Mouse (Mus musculus) right cerebral cortex, postnatal 25 days (tissue): Measurements from ENCODE around the gene Zc3h12c.
"Not testable (repeated sequence)": the region's sequence is repeated elsewhere in the genome, so short reads cannot be mapped to it uniquely, and the experiment has no call there.

Experiments used
- DNase-seq: peaks from one replicate; pipeline ENCODE4 v3.0.0; 2022

Gene Zc3h12c

GRCm38 (mm10) chr9:52098600-52098999 is 69.8 kb downstream of the Zc3h12c start:
- peak; percentile 64 for DNase-seq

GRCm38 (mm10) chr9:52097386-52097785 is 71.0 kb downstream of the Zc3h12c start:
- DNase-seq, result no peak

- DNase-seq, result no peak
Observed at GRCm38 (mm10) chr9:52095666-52096065, 72.7 kb downstream of the Zc3h12c start.

DNA sequence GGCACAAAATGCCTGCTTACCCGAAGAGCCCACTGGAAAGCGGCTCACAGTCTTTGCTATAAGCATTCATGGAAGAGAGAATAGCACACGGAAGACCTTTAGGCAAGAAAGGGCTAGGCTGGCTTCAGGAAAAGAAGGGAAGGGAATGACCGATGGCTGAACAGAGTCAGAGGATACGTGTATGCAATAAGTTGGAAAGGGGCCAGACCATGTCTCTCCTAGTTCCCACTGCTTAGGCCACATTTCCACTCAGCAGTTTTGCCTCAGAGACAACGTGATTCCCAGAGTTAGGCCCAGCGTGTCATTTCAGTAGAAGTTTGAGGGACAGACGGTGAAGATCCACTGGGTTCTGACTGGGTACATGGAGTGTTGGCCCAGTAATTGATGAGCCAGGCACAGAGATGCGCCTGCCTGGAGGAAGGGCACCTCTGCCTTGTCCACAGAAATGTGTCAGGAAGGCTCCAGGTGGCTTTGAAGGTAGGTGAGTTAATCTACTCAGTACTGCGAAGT is 73.8 kb downstream of the Zc3h12c start:
- DNase-seq, result no peak

GRCm38 (mm10) chr9:52094016-52094415 is 74.4 kb downstream of the Zc3h12c start:
- no peak for DNase-seq

GRCm38 (mm10) chr9:52093108-52093507 is 75.3 kb downstream of the Zc3h12c start:
- no peak for DNase-seq

GRCm38 (mm10) chr9:52092311-52092710 is 76.1 kb downstream of the Zc3h12c start:
- DNase-seq, result no peak

DNA sequence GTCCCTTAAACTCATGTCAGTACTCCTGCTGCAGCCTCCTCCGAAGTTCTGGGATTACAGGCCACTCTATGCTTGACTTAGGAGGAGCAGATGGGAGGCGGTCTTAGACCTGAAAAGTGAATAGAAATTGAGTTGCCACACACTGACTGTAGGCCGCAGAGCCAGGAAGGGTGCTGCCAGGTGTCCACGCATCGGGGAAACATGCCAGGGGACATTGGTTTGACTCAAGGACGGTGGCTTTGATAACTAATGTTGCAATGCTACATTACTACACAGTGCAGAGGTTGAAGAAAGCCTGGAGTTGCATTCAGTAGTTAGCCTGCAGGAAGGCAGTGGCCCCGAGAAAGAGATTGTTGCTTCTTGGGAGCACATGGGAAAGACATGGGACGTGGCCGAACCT is 76.6 kb downstream of the Zc3h12c start:
- no peak for DNase-seq

- DNase-seq, result no peak
Observed at GRCm38 (mm10) chr9:52082414-52082813, 86.0 kb downstream of the Zc3h12c start.

GRCm38 (mm10) chr9:52081979-52082378 is 86.4 kb downstream of the Zc3h12c start:
- no peak for DNase-seq

DNA sequence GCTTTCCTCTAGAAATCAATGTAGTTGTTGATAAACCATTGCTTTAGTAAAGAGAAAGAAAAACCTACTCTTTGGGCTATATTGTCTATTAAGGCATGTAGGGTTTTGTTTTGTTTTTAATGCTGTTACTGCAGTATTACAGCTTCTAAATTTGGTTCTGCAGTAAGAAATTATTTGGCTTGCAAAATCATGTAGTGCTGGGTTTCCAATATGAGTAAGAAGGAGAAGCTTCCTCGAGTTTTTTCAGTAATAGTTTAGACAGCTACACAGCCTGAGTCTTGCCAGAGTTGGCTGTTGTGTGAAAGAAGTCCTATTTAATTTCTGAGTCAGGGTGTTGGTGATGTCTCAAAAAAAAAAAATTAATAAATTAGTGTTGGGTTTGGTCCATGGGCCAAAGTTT is 90.7 kb downstream of the Zc3h12c start:
- DNase-seq, result no peak

DNA sequence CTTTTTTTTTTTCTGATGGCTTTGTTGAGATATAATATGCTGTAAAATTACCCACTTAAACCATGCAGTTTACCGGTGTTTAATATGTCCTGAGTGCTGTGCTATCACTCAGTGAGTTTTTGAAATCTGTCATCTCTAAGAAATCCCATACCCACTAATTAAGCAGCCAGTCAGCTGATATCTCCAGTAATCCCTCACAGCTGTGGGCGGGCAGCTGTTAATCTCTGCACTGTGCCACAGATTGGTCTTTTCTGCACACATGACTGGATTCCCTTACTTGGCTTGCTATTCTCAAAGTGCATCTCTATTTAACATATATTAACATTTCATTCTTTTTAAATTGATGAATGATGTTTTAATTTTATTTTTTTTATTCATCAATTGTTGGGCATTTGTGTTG is 92.3 kb downstream of the Zc3h12c start:
- DNase-seq, result no peak

DNA sequence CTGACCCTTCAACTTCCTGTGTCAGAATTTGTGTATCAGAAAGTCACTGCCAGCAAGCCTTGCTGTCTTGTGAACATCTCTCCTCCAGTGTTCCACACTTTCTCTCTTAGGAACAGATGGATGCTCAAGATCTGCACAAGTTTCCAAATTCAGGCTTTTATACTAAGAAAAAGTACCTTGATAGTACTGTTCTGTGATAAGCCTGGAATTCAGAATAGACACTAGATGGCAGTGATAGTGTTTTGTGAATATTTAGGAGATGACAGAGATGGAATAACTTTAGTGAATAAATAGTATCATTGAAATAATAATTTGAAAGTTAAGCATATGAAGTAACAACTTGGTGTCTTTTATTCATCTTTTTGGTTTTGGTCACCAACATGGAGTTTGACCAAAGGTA is 96.2 kb downstream of the Zc3h12c start:
- DNase-seq, result no peak

GRCm38 (mm10) chr9:52071352-52071751 is 97.0 kb downstream of the Zc3h12c start:
- DNase-seq, result not testable (repeated sequence)

DNA sequence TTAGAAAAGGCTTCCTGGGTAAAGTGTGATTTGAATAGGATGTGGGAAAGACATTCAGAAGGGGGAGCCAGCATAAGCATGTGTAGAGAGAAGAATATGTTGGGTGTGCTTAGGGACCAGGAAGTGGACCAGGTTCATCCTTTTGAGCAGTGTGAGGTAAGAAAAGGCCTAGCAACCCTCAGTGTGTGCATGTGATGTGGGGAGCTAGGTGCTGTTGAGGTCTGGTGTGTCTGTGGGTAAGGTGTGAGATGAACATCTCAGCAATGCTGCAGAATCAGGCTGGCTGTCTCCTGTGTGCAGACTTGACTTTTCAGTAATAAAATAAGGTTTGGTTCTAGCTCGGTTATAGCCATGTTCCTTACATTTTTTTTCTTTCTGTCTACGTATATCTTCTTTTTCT is 98.3 kb downstream of the Zc3h12c start:
- DNase-seq, result no peak
